Mouse (Mus musculus) cortical plate, adult 2 months (tissue): ENCODE data around the gene Fcgr4. TPM values are rescaled to one million over a fixed set of nuclear protein-coding genes. Genes with fewer than 3 reads are reported as not detected.

Experiments
- H3K27ac ChIP-seq: fragments of 200-500 bp; 2 replicates; pipeline ENCODE4 v1.5.1; 2012; ENCODE audit warnings: low read length, control low read depth, inconsistent platforms; ENCODE audit not compliant: insufficient read depth
- H3K4me1 ChIP-seq: fragments of 200-500 bp; 2 replicates; pipeline ENCODE4 v1.6.1; 2011; ENCODE audit warnings: low read length; ENCODE audit not compliant: control insufficient read depth, insufficient read depth
- H3K4me3 ChIP-seq: fragments of 200-500 bp; 2 replicates; pipeline ENCODE4 v1.5.1; 2011; ENCODE audit warnings: mild to moderate bottlenecking, low read length, control low read depth; ENCODE audit not compliant: insufficient read depth
- CTCF ChIP-seq: fragments of 200-500 bp; IDR thresholded peaks from 2 replicates; pipeline ENCODE4 v1.5.1; 2011; ENCODE audit warnings: mild to moderate bottlenecking, control low read depth, low read length; ENCODE audit not compliant: insufficient read depth; ENCODE audit errors: extremely low read depth
- POLR2A ChIP-seq: fragments of 200-500 bp; IDR thresholded peaks from 2 replicates; pipeline ENCODE4 v1.6.1; 2011; ENCODE audit warnings: mild to moderate bottlenecking, low read length, control low read depth; ENCODE audit not compliant: insufficient read depth; ENCODE audit errors: extremely low read depth
- polyA plus RNA-seq: library from polyadenylated mRNA; depleted of rRNA; stranded (reverse); fragments of >200 nt; gene quantifications from 2 replicates; pipeline ENCODE4 v1.2.3, GENCODE M21; 2012

Gene Fcgr4
- polyA plus RNA-seq, 1 experiment = 0.31 TPM

DNA sequence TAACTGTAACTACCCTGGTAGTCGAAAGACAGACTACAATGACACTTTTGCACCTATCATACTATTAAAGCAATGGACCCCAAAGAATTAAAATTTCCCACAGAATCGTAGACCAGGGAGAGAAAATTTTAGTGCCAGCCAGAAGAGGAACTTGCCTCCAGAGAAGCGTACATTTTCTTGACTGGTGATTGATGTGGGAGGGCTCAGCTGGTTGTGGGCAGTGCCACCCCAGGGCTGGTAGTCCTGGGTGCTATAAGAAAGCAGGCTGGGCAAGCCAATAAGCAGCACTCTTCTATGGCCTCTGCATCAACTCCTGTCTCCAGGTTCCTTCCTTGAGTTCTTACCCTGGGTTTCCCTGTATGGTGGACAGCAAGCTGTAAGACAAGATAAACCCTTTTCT, 33.6 kb upstream of the Fcgr4 start:
- H3K4me1 ChIP-seq = no peaks in the 10 kb centered on the region
- H3K4me3 ChIP-seq = no peak overlapping the region
- no peak overlapping the region for H3K27ac ChIP-seq
- TF ChIP-seq CTCF (no peak), POLR2A (no peak)

DNA sequence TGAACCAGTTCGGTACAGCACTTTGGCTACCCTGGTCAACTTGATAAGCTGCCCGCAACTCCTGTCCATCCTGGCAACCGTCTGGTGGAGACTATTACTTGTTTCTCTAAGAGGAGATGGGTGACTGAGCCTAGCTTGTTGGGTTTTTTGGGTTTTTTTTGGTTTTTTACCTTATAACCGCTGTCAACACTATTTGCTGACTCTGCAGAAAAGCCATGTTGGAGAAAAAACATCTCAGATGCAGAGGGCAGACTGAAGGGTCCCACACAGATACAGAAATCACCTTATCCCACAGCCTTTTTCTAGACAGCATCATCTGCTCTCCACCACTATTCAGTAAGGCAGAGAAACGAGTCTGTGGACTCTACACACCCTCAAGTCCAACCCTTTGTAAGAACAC, 32.9 kb upstream of the Fcgr4 start:
- no peak overlapping the region for H3K4me3 ChIP-seq
- no peaks in the 10 kb centered on the region for H3K4me1 ChIP-seq
- no peak overlapping the region for H3K27ac ChIP-seq
- TF ChIP-seq POLR2A = no peak
- no peak for TF ChIP-seq CTCF

DNA sequence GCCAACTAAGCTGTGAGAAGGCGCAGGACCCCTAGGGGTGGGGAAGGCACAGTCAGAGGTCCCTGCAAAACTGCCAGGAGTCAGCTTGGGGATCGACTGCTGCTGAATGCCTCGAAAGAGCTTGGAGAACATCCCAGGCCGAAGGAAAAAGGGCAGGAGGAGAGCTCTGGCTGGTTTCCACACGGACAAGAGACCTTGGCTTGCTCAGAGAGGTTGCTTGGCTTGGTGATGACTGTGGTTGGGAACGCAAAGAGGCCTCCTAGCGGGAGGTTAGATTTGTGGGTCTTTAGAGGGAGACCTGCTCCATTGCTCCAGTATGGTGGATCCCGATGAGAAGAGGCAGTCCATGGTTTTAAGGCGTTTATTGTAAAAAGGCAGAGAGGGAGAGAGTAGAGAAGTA, 29.1 kb upstream of the Fcgr4 start:
- Histone ChIP-seq H3K27ac (no peak overlapping the region), H3K4me1 (no peaks in the 10 kb centered on the region), H3K4me3 (no peak overlapping the region)
- TF ChIP-seq POLR2A (no peak), CTCF (no peak)

DNA sequence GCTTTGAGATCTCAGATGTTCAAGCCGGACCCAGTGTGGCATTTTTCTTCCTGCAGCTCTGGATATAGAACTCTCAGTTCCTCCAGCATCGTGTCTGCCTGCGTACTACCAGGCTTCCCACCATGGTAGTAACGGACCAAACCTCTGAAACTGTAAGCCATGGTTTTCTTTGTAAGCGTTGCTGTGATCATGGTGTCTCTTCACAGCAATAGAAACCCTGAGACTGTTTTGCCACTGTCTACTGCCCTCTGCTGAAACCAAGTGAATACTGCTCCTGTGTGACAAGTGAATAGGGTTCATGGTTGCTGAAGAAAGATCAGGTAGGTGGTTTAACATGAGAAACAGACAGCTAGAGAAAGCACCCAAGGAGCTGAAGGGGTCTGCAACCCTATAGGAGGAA, 26.2 kb upstream of the Fcgr4 start:
- Histone ChIP-seq H3K4me3 (no peak overlapping the region), H3K4me1 (no peaks in the 10 kb centered on the region), H3K27ac (no peak overlapping the region)
- TF ChIP-seq CTCF (peak; percentile 67), POLR2A (no peak)

DNA sequence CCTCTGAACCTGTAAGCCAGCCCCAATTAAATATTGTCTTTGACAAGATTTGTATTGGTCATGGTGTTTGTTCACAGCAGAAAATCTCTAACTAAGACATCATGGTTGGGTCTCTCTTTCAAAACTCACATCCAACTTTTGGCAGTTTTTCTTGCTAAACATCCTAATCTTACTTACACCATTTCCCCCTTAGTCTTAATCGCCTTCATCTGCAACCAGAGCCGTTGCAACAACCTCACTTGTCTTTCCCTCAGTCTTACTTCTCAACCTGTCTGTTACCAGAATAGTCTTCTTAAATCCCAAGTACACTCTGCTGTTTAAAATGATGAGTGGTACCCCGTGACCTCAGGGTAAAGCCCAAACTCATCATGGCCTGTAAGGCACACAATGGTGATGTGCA, 22.7 kb upstream of the Fcgr4 start:
- no peak overlapping the region for H3K4me3 ChIP-seq
- H3K4me1 ChIP-seq = no peaks in the 10 kb centered on the region; the same call in 1 of the 2 replicates
- no peak for TF ChIP-seq CTCF
- TF ChIP-seq POLR2A = no peak
- H3K27ac ChIP-seq = no peak overlapping the region

DNA sequence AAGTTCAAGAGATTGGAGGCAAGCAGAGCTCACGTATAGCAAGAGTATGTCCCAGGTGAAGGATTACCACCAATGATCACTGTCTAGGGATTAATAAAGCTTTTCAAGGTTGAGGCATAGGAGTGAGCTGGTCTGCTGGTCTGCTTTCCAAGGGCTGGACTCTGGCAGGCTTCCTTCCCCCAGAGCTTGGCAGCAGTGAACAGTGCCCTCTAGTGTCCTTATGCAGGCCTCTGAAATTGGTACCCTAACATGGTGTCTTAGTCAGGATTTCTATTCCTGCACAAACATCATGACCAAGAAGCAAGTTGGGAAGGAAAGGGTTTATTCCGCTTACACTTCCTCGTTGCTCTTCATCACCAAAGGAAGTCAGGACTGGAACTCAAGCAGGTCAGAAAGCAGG, 22.0 kb upstream of the Fcgr4 start:
- Histone ChIP-seq H3K4me3 (no peak overlapping the region), H3K4me1 (no peaks in the 10 kb centered on the region; the same call in 1 of the 2 replicates), H3K27ac (no peak overlapping the region)
- TF ChIP-seq CTCF (peak; percentile 77), POLR2A (no peak)

DNA sequence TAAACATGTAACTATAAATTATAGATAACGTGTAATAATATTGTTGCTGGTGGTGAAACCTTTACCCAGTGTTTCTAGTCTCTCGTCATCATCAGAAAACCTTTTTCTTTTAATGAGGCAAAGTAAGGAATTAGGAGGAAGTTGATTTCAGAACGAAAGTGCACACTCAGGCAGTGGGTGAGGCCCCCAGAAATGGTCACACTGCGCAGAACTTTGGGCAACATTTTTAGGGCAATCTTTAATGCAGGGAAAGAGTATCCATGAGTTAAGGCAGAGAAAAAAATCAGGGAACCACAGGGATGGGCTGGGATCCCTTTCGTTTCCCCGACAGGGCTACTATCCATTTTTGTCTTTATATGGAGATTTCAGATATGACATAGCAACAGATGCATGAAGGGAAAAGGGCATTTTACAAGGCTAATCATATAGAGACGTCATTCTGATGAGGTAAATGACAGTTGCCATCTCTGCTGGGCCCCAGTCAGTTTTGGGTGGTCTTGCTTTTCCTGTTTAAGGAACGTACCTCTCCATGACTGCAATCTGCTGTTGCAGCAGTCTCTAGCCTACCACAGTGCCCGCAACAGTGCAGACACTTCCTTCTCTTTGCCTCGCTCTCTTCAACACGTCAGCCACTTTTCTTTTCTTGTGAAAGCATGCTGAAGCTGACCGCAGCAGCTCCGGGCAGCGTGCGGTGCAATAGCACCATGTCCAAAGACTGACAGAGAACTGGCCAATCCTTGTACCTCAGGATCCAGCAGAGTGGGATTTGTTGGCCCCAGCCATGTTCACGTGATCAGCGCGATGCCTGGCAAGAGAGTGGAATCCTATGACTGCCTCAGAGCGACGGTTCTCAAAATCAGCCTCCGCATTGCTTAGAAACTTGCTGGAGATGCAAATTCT, 20.7 kb upstream of the Fcgr4 start:
- Histone ChIP-seq H3K4me3 (peak overlapping the region; percentile 28), H3K27ac (0 out of 2 replicates have a peak overlapping the region, but pooled peaks have one; percentile 26), H3K4me1 (no peaks in the 10 kb centered on the region; the same call in 1 of the 2 replicates)
- TF ChIP-seq POLR2A (peak; percentile 52; the same call in 1 of the 2 replicates), CTCF (no peak)

DNA sequence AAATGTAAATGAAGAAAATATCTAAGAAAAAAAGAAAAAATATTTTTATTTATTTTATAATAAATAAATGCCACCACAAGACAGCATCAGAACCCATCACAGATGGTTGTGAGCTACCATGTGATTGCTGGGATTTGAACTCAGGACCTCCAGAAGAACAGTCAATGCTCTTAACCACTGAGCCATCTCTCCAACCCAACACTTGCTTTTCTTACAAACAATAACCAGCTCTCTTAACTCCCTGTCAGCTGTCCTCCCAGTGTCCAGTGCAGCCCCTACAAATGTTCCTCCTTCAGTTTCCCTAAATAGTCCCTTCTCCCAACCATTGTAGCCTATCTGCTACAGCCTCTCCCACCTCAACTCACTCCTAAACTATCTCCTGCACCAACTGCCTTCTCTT, 18.9 kb upstream of the Fcgr4 start:
- TF ChIP-seq CTCF = no peak
- TF ChIP-seq POLR2A = no peak
- Histone ChIP-seq H3K4me1 (no peaks in the 10 kb centered on the region; the same call in 1 of the 2 replicates), H3K4me3 (no peak overlapping the region), H3K27ac (no peak overlapping the region)

DNA sequence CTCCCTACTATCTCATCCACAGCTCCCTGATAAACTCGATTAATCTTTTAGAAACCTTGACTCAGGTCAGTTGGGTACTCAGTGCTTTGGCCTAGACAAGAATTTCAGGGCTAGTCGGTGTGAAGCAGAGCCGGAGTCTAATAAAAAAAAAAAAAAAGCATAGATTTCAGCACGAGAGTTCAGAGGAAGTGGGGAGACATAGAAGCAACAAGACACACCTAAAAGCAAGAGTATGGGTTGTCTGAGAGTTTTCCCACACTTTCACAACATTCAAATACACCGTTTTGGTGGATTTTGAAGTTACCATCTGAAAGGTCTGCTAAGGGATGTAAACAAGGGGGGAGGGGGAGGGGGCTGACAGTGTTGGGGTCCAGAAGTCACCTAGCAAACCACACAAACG, 13.6 kb upstream of the Fcgr4 start:
- Histone ChIP-seq H3K4me3 (no peak overlapping the region), H3K4me1 (no peaks in the 10 kb centered on the region), H3K27ac (no peak overlapping the region)
- no peak for TF ChIP-seq POLR2A
- no peak for TF ChIP-seq CTCF

DNA sequence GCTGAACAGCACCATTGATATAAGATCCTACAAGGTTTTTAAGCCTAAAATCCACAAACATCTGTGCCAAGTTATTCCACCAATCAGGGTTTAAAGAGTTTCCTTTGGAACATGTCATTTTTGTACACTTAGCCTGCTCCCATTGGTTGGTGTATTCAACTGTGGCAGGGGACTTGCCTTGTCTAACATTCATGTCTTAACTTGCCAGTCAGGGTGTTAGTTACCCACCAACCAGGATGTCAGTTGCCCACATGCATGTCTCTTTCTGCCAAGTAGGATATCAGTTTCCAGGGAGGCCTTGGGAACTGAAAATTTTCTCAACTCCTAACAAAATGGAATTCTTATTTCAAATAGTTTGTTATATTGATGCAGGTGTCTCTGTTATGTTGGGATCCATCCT, 13.1 kb upstream of the Fcgr4 start:
- TF ChIP-seq POLR2A (no peak), CTCF (no peak)
- no peaks in the 10 kb centered on the region for H3K4me1 ChIP-seq
- H3K27ac ChIP-seq = no peak overlapping the region
- no peak overlapping the region for H3K4me3 ChIP-seq

DNA sequence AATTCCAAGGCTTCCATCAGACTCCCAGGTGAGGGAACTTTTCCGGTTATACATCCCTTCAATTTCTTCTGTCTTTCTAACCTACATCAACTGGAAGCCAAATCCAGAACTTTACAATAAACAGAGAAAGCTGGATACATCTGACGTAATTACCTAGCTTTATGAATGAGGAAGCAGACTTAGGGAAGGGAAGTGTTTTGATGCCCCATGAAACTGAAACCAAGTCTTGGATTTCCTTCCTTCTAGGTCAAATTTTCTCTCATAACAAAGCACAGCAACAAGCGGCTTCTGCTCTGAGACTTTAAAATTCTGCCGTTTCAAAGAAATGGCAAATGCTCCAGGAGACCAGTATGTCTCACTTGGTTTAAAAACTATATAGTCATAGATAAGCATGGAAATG, 12.4 kb upstream of the Fcgr4 start:
- no peaks in the 10 kb centered on the region for H3K4me1 ChIP-seq
- no peak overlapping the region for H3K4me3 ChIP-seq
- no peak overlapping the region for H3K27ac ChIP-seq
- TF ChIP-seq POLR2A (no peak), CTCF (no peak)
